11 mouse cellular contexts compared by ENCODE assay signal in genomic region chr4:83051176-83051575, GRCm38 (mm10). TPM values are rescaled to one million over a fixed set of nuclear protein-coding genes. Genes with fewer than 3 reads are reported as not detected.
DNase-seq lines count a peak whose midpoint lies in the region; ATAC-seq and TF ChIP-seq lines count a peak whose summit lies in the region.
"Had no signal": no experiment of that assay in that cellular context is flagged by ENCODE, and none has a peak within 500 bp of the region (broad histone marks: within the 10 kb centered on the region; RNA-seq: fewer than 3 reads in every experiment).

No protein-coding gene starts in this region.

- no peak for TF ChIP-seq CTCF in kidney, adult 2 months (conservative IDR thresholded peaks at IDR 0.05; ENCODE audit: insufficient read depth, insufficient read length, low read depth, low read length)

- H3K36me3 ChIP-seq in kidney, adult 2 months (ENCODE audit: control insufficient read depth, insufficient read depth, low read length): no peaks in the 10 kb centered on the region
- no peaks in the 10 kb centered on the region for H3K36me3 ChIP-seq in embryonic facial prominence, embryonic 12.5 days
- H3K36me3 ChIP-seq in hindbrain, embryonic 14.5 days (replicated peaks; ENCODE audit: control insufficient read depth, insufficient read depth): no peaks in the 10 kb centered on the region
- no peaks in the 10 kb centered on the region for H3K36me3 ChIP-seq in midbrain, embryonic 14.5 days (ENCODE audit: control insufficient read depth, insufficient read depth, low read length)

- ATAC-seq in embryonic facial prominence, embryonic 12.5 days (ENCODE audit: insufficient number of reproducible peaks, insufficient read depth, low FRiP score, low TSS enrichment): no peak
- ATAC-seq in hindbrain, embryonic 14.5 days (ENCODE audit: low FRiP score): no peak
- ATAC-seq in midbrain, embryonic 14.5 days (ENCODE audit: low FRiP score, low TSS enrichment): no peak

- no peak for DNase-seq in kidney, adult 2 months
- no peak for DNase-seq in kidney, postnatal 10 days
- no peak for DNase-seq in hindbrain, embryonic 14.5 days (ENCODE audit: low spot score)
- DNase-seq in midbrain, embryonic 14.5 days: peak; percentile 24
- no peak for DNase-seq in cerebellum, adult 9-11 months
- DNase-seq in layer of hippocampus, adult 9-11 months: no peak
- DNase-seq in left cerebral cortex, postnatal 10 days (ENCODE audit: extremely low spot score in 1 of 2, low spot score in 2 of 2): no peak
- DNase-seq: adrenal gland, adult 2 months; right cerebral cortex, postnatal 4 days had no signal

- H3K9me3 ChIP-seq in embryonic facial prominence, embryonic 12.5 days: no peaks in the 10 kb centered on the region
- H3K9me3 ChIP-seq in hindbrain, embryonic 14.5 days (ENCODE audit: control insufficient read depth, low read length): no peaks in the 10 kb centered on the region
- H3K9me3 ChIP-seq in midbrain, embryonic 14.5 days (ENCODE audit: control insufficient read depth, low read length): no peaks in the 10 kb centered on the region

- WGBS in kidney, adult 2 months: 30% methylated on average over 8 of the region's 8 CpGs
- WGBS in embryonic facial prominence, embryonic 12.5 days: 6% methylated on average over 8 of the region's 8 CpGs
- WGBS in hindbrain, embryonic 14.5 days: 7% methylated on average over 8 of the region's 8 CpGs
- whole genome bisulfite sequencing in midbrain, embryonic 14.5 days: 16% methylated on average over 8 of the region's 8 CpGs

- no peak overlapping the region for H3K27ac ChIP-seq in kidney, adult 2 months (ENCODE audit: insufficient read depth, low read depth, low read length)
- H3K27ac ChIP-seq in embryonic facial prominence, embryonic 12.5 days: peak overlapping the region; percentile 90
- no peak overlapping the region for H3K27ac ChIP-seq in hindbrain, embryonic 14.5 days
- H3K27ac ChIP-seq in midbrain, embryonic 14.5 days (replicated peaks; ENCODE audit: low read depth, low read length): no peak overlapping the region

- no peak for TF ChIP-seq POLR2A in kidney, adult 2 months (IDR thresholded peaks at IDR 0.05; ENCODE audit: low read depth, low read length)

- H3K9ac ChIP-seq in embryonic facial prominence, embryonic 12.5 days: peak overlapping the region; percentile 57
- peak overlapping the region; percentile 36; the same call in 1 of the 2 replicates for H3K9ac ChIP-seq in hindbrain, embryonic 14.5 days
- H3K9ac ChIP-seq in midbrain, embryonic 14.5 days (replicated peaks; ENCODE audit: low read length): no peak overlapping the region

- no peaks in the 10 kb centered on the region for H3K27me3 ChIP-seq in kidney, adult 2 months (replicated peaks; ENCODE audit: control insufficient read depth, insufficient read depth, low read length)
- H3K27me3 ChIP-seq in embryonic facial prominence, embryonic 12.5 days: no peaks in the 10 kb centered on the region
- H3K27me3 ChIP-seq in hindbrain, embryonic 14.5 days (ENCODE audit: control insufficient read depth, insufficient read depth, low read length): no peaks in the 10 kb centered on the region
- no peaks in the 10 kb centered on the region for H3K27me3 ChIP-seq in midbrain, embryonic 14.5 days (ENCODE audit: control insufficient read depth, insufficient read depth, low read length)

- peak overlapping the region; percentile 41 for H3K4me3 ChIP-seq in kidney, adult 2 months (ENCODE audit: insufficient read depth, low read depth, low read length)
- peak overlapping the region; percentile 48 for H3K4me3 ChIP-seq in embryonic facial prominence, embryonic 12.5 days
- H3K4me3 ChIP-seq in hindbrain, embryonic 14.5 days (replicated peaks; ENCODE audit: low read length): peak overlapping the region; percentile 22; the same call in 1 of the 2 replicates
- 0 out of 2 replicates have a peak overlapping the region, but pooled peaks have one; percentile 25 for H3K4me3 ChIP-seq in midbrain, embryonic 14.5 days (replicated peaks; ENCODE audit: low read depth, low read length)

- intact Hi-C loops in left cerebral cortex, postnatal 10 days (cut with DNase I): no loop called here

- H3K4me1 ChIP-seq in kidney, adult 2 months (ENCODE audit: control insufficient read depth, insufficient read depth, low read length): no peaks in the 10 kb centered on the region
- peaks cover 52% of the 10 kb centered on the region for H3K4me1 ChIP-seq in embryonic facial prominence, embryonic 12.5 days
- H3K4me1 ChIP-seq in hindbrain, embryonic 14.5 days (replicated peaks; ENCODE audit: control insufficient read depth, insufficient read depth, low read length): 0 out of 2 replicates have a peak, but pooled peaks cover 12% of the 10 kb centered on the region
- peaks cover 18% of the 10 kb centered on the region for H3K4me1 ChIP-seq in midbrain, embryonic 14.5 days (ENCODE audit: control insufficient read depth, insufficient read depth, low read length)

- H3K4me2 ChIP-seq in embryonic facial prominence, embryonic 12.5 days (replicated peaks): peak overlapping the region; percentile 68
- H3K4me2 ChIP-seq in hindbrain, embryonic 14.5 days (replicated peaks): peak overlapping the region; percentile 55
- H3K4me2 ChIP-seq in midbrain, embryonic 14.5 days (ENCODE audit: low read length): peak overlapping the region; percentile 59

RNA-seq across cellular contexts. Expression of gene Frem1, which starts 1.0 kb away (rescaled TPM):
- 4.5 and 4.6 TPM in 2 replicates for polyA plus RNA-seq in kidney, adult 2 months (2012; rRNA removed)
- 25.7 and 26.1 TPM in 2 replicates for polyA plus RNA-seq in embryonic facial prominence, embryonic 12.5 days (2016; fragmentation: Nextera tagmentation; extraction: Ambion mirVana)
- 3.4 and 3.8 TPM in 2 replicates for polyA plus RNA-seq in hindbrain, embryonic 14.5 days (2014; fragmentation: Nextera tagmentation; extraction: Ambion mirVana)
- polyA plus RNA-seq in midbrain, embryonic 14.5 days (2014; fragmentation: Nextera tagmentation; extraction: Ambion mirVana): 2.1 and 2.9 TPM in 2 replicates
- 1 to 10 TPM; 1.8 to 2.0 TPM for total RNA-seq in left cerebral cortex, postnatal 10 days (2021)
- total RNA-seq: hematopoietic stem cell, adult 5-6 weeks had no signal
